Mouse (Mus musculus): ENCODE data around the gene Kcmf1.

Kcmf1 gene

DNA sequence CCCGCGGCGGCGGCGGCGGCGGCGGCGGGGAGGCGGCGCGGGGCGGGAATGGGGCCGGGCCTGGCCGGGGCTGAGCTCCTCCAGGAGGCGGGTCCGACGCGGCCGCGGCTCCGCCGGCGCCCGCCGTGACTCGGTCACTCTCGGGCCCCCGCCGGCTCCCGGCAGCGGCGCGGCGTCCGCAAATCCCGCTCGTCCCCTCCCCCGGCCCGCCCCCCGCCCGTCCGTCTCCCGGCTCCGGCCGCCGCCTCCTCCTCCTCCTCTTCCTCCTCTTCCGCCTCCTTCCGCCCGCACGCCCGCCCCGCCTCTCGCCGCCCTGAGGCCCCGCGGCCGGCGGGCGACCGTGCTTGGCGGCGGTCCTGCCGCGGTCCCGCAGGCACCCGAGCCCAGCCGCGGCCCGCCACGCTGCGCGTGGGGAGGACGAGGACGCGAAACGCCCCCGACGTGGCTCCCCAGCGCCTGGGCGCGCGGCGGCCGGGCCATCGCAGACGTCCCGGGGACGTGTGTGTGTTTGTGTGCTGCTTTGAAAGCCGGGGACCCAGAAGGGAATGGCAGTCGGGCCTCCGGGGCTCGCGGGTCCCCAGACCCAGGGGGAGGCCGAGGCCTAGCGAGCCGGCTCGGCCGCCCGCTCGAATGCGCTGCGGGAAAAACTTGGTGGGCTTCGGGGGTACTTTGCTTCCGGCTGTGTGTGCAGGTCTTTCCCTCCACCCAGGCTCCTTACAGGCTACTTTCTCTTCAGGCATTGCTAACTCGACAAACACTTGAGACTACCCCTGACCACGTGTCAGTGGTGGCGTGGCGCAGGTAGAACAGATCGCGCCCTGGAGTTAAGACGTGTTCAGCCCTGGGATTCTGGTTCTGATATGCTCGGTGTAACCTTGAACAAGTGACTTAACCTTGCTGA is at the start of gene Kcmf1:
Kcmf1 (minus strand) TSS at position 199 of the 901 bp plus-strand sequence.
- DNase-seq (ENCODE audit: low spot score in 2 of 2) = peak; percentile 74 to 79

DNA sequence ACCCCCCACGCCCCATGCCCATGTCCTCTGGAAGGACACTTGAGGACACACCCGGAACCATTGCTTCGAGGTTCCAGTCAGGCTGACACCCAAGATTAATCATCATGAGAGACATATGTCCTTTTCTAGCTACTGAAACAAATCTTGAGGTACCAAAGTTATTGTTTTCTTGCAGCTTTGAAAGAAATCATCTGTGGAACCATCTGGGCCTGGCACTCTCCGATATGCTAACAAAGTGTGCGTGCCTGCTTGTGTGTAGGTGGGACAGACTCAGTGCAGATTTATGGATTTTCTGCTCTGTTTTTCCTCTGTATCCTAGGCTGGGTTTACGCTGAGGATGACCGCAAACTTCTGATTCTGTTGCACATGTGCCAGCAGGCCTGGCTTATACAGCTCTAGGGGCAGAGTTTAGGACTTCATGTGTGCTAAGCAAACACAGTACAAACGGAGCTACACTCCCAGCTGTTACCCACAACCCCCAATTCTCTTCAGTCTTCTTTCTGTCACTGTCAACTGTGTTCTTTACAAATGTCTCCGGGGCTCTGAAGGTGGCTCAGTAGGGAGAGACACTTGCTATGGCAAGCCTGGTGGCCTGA is 49.5 kb upstream of the Kcmf1 start:
- no peak for DNase-seq (ENCODE audit: low spot score in 2 of 2)

DNA sequence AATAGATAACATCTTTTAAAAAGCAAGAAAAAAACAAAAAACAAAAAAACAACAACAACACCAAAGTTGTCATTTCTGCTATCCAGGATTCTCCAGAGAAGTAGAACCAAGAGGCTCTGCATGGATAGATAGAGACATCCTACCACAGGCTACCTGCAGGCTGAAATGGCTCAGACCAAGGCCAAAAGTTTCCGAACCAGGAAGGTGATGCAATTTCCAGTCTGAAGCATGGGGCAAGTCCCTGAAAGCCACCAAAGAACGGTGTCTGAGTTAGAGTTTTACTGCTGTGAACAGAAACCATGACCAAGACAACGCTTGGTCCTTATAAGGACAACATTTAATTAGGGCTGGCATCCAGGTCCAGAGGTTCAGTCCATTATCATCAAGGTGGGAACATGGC is 48.6 kb upstream of the Kcmf1 start:
- DNase-seq (ENCODE audit: low spot score in 2 of 2) = no peak

GRCm38 (mm10) chr6:72947960-72948359 is 48.2 kb upstream of the Kcmf1 start:
- no peak for DNase-seq (ENCODE audit: low spot score in 2 of 2)

GRCm38 (mm10) chr6:72940493-72940892 is 40.7 kb upstream of the Kcmf1 start:
- DNase-seq (ENCODE audit: low spot score in 2 of 2) = peak; percentile 53 to 66

- peak; percentile 53 to 66 for DNase-seq (ENCODE audit: low spot score in 2 of 2)
Observed at GRCm38 (mm10) chr6:72937859-72938258, 38.1 kb upstream of the Kcmf1 start.

- DNase-seq (ENCODE audit: low spot score in 2 of 2) = no peak
Observed at GRCm38 (mm10) chr6:72937430-72937829, 37.7 kb upstream of the Kcmf1 start.

GRCm38 (mm10) chr6:72932955-72933354 is 33.2 kb upstream of the Kcmf1 start:
- DNase-seq (ENCODE audit: low spot score in 2 of 2) = no peak

DNA sequence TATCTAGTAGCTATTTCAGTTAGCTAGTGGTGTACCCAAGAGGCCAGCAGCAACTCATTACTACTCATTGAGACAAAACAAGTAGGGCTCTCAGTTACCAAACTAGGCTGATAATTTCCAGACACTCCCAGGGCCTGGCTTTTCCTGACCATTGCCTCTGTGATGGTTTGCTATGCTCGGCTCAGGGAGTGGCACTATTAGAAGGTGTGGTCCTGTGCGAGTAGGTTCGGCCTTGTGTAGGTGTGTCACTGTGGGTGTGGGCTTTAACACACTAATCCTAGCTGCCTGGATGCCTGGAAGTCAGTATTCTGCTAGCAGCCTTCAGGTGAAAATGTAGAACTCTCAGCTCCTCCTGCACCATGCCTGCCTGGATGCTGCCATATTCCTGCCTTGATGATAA is 31.8 kb upstream of the Kcmf1 start:
- no peak for DNase-seq (ENCODE audit: low spot score in 2 of 2)

GRCm38 (mm10) chr6:72929795-72930398 is 30.1 kb upstream of the Kcmf1 start:
- no peak for DNase-seq (ENCODE audit: low spot score in 2 of 2)

DNA sequence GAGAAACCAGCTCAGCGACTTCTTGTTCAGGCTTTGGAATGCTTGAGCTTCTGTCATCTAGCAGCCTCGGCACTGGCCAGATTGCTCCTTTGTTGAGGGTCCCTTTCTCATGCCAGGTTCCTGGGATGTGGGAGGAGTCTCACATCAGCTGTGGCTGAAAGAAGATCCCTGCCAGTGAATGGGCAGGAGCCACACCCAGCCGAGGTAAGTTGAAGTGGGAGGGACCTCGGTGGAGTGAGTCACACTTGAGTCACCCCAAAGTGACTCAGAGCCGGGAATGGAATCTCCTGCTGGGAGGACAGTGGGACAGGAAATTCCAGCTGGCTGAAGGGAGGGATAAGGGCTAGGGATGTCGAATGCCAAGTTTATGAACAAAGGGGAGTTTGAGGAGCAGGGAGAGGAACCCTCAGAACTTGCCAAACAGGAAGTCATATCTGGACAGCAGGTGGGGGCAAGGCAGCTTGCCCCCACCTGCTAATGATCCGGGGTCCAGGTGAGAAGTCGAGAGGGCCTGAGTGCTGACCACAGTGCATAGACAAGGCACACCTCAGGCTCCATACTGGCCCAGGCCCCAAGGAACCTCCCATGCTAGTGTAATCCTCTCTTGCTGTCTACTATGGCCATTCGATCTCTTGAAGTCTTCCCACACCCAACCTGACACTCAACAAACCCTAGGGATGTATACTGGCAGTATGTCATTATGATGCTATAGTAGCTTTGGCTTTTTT is 27.1 kb upstream of the Kcmf1 start:
- DNase-seq (ENCODE audit: low spot score in 2 of 2) = no peak

GRCm38 (mm10) chr6:72926031-72926430 is 26.3 kb upstream of the Kcmf1 start:
- DNase-seq (ENCODE audit: low spot score in 2 of 2) = no peak

GRCm38 (mm10) chr6:72923381-72923780 is 23.6 kb upstream of the Kcmf1 start:
- DNase-seq (ENCODE audit: low spot score in 2 of 2) = no peak

- no peak for DNase-seq (ENCODE audit: low spot score in 2 of 2)
Observed at GRCm38 (mm10) chr6:72921081-72921480, 21.3 kb upstream of the Kcmf1 start.

- no peak for DNase-seq (ENCODE audit: low spot score in 2 of 2)
Observed at GRCm38 (mm10) chr6:72918510-72919033, 18.8 kb upstream of the Kcmf1 start.

- DNase-seq (ENCODE audit: low spot score in 2 of 2) = no peak
Observed at GRCm38 (mm10) chr6:72916330-72916729, 16.6 kb upstream of the Kcmf1 start.

- DNase-seq (ENCODE audit: low spot score in 2 of 2) = no peak
Observed at GRCm38 (mm10) chr6:72914087-72914749, 14.4 kb upstream of the Kcmf1 start.

GRCm38 (mm10) chr6:72911261-72911660 is 11.5 kb upstream of the Kcmf1 start:
- no peak for DNase-seq (ENCODE audit: low spot score in 2 of 2)

DNA sequence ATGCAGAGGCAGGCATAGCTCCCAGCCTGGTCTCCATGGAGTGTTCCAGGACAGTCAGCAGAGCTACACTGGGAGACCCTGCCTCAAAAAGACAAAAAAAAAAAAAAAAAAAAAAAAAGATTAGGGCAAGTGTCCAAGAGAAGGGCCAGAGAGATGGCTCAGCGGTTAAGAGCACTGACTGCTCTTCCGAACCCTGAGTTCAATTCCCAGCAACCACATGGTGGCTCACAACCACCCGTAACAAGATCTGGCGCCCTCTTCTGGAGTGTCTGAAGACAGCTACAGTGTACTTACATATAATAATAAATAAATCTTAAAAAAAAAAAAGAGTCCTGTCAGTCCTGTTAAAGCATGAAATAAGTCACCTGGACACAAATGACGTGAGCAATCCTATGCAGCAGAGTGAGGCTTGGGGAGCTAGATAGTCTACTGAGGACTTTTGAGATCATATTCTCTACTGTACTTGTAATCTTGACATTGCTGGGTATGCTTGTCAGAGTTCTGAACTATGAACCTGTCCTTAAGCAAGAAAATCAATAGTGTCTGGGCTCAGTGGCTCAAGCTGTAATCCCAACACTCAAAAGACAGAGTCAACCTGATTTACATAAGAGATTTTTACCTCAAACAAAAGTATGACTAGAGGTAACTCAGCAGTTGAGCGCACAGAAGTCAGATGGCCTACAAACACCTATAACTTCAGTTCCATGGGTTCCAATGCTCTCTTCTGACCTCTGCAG is 2.6 kb upstream of the Kcmf1 start:
- DNase-seq (ENCODE audit: low spot score in 2 of 2) = no peak

- DNase-seq (ENCODE audit: low spot score in 2 of 2) = no peak
Observed at GRCm38 (mm10) chr6:72900952-72901351, 1.2 kb upstream of the Kcmf1 start.
